Mouse (Mus musculus) limb, embryonic 10.5 days (tissue): Measurements from ENCODE around the gene Noa1. TPM values are rescaled to one million over a fixed set of nuclear protein-coding genes. Genes with fewer than 3 reads are reported as not detected.
A peak's percentile ranks its signal among the peaks of the same experiment; 100 is the strongest.

Source experiments
- DNase-seq: peaks from one replicate; pipeline ENCODE4 v3.0.0-alpha.2; 2017; ENCODE audit warnings: low spot score
- H3K27ac ChIP-seq: fragments of 300-500 bp; sonication (generic); 2 replicates; pipeline ENCODE4 v1.5.1; 2016; ENCODE audit warnings: mild to moderate bottlenecking
- H3K27me3 ChIP-seq: fragments of 300-500 bp; sonication (generic); 2 replicates; pipeline ENCODE4 v1.6.1; 2016; ENCODE audit warnings: low read depth, mild to moderate bottlenecking; ENCODE audit not compliant: poor library complexity, severe bottlenecking
- H3K36me3 ChIP-seq: fragments of 300-500 bp; sonication (generic); 2 replicates; pipeline ENCODE4 v1.6.1; 2016; ENCODE audit warnings: mild to moderate bottlenecking, moderate library complexity
- H3K4me1 ChIP-seq: fragments of 300-500 bp; sonication (generic); 2 replicates; pipeline ENCODE4 v1.6.1; 2016
- H3K4me3 ChIP-seq: fragments of 300-500 bp; sonication (generic); 2 replicates; pipeline ENCODE4 v1.5.1; 2016; ENCODE audit warnings: mild to moderate bottlenecking, moderate library complexity
- H3K9me3 ChIP-seq: fragments of 300-500 bp; sonication (generic); replicated peaks from 2 replicates; pipeline ENCODE4 v1.6.1; 2016; ENCODE audit warnings: mild to moderate bottlenecking
- WGBS: fragments of 180-500 bp; shearing (Covaris S2); methylation state at CpG from one replicate; pipeline ENCODE4 v1.1.7; 2016; 5-methylcytosine and 5-hydroxymethylcytosine counted together
- polyA plus RNA-seq: library from polyadenylated mRNA; unstranded; fragments of >200 nt; fragmentation: Nextera tagmentation; extraction: Ambion mirVana; gene quantifications from 2 replicates; pipeline ENCODE4 v1.2.1, GENCODE M21; 2016

The Noa1 gene
- polyA plus RNA-seq, 1 experiment from 2014 or later, result 36.5 TPM

- Histone ChIP-seq H3K9me3 (no peaks in the 10 kb centered on the region), H3K4me3 (no peak overlapping the region), H3K36me3 (no peaks in the 10 kb centered on the region), H3K27ac (no peak overlapping the region), H3K4me1 (peaks cover 12% of the 10 kb centered on the region), H3K27me3 (no peaks in the 10 kb centered on the region)
- 92% methylated on average over 4 of the region's 4 CpGs for WGBS
- DNase-seq, result no peak
Observed at GRCm38 (mm10) chr5:77261137-77261536, 48.7 kb downstream of the Noa1 start.

- DNase-seq, result no peak
- WGBS, result 56% methylated on average over 6 of the region's 6 CpGs
- Histone ChIP-seq H3K4me1 (peaks cover 12% of the 10 kb centered on the region), H3K27ac (no peak overlapping the region), H3K9me3 (no peaks in the 10 kb centered on the region), H3K4me3 (no peak overlapping the region), H3K36me3 (no peaks in the 10 kb centered on the region), H3K27me3 (no peaks in the 10 kb centered on the region)
Observed at GRCm38 (mm10) chr5:77260141-77260540, 49.7 kb downstream of the Noa1 start.

DNA sequence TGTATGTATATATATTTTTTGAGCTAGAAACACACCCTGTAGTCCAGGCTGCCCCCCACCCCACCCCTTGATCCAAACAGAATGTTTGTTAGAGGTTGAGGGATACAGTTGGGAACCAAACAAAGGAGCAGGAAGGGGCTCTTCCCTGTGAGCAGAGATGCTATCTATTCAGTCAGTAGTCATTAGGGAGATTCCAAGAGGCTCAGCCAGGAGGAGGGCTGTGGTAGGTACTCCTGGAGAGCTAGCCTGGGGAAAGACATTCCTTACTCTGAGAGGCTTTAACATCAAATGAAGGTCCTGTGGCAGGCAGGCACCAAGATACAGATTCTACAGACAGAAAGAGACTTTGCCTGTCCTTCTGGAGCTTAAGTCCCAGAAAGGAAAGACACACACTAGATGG, 50.6 kb downstream of the Noa1 start:
- Histone ChIP-seq H3K27ac (no peak overlapping the region), H3K4me1 (peaks cover 5% of the 10 kb centered on the region), H3K36me3 (no peaks in the 10 kb centered on the region), H3K9me3 (no peaks in the 10 kb centered on the region), H3K27me3 (no peaks in the 10 kb centered on the region), H3K4me3 (no peak overlapping the region)
- no peak for DNase-seq

DNA sequence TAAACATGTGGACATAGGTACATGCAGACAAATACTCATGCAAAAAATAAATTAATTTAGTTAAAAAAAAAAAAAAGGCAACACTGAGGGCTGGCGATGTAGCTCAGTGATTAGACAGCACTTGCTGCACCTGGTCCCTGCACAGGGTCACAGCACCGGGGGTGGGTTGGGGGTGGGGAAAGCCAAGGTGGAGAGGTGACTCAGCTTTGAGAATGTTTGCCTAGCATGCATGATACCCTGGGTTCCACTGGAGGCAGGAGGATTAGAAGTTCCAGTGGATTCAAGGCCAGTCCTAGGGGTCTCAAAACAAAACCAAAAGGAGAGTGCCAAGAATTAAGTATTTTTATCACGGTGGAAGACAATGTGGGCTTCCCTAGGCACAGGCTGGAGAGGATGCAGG, 52.3 kb downstream of the Noa1 start:
- no peak overlapping the region for H3K4me3 ChIP-seq
- no peak overlapping the region for H3K27ac ChIP-seq
- H3K27me3 ChIP-seq, result no peaks in the 10 kb centered on the region
- no peaks in the 10 kb centered on the region for H3K36me3 ChIP-seq
- 85% methylated on average over 3 of the region's 3 CpGs for WGBS
- H3K4me1 ChIP-seq, result peaks cover 3% of the 10 kb centered on the region
- no peaks in the 10 kb centered on the region for H3K9me3 ChIP-seq
- DNase-seq, result no peak

DNA sequence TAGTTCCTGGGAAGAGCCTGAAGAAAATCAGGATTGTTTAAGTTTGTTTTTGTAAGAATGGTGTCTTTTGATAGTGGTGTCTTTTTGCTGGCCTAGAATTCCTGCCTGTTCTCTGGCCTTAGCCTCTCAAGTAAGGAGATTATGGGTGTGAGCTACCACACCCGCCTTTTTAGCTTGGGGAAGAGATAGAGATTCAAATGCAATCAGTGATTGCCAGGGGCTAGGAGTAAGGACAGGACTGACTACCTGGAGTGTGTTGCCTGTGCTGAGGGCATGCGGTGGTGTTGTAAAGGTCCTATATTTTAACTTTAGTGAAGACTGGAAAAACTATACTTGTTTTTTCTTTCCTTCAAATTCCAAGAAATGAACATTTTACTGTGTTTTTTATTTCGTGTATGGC, 55.5 kb downstream of the Noa1 start:
- 0 out of 2 replicates have a peak, but pooled peaks cover 4% of the 10 kb centered on the region for H3K4me1 ChIP-seq
- no peak overlapping the region for H3K4me3 ChIP-seq
- no peaks in the 10 kb centered on the region for H3K36me3 ChIP-seq
- WGBS, result 69% methylated on average over 3 of the region's 3 CpGs
- no peaks in the 10 kb centered on the region for H3K9me3 ChIP-seq
- H3K27me3 ChIP-seq, result no peaks in the 10 kb centered on the region
- no peak for DNase-seq
- H3K27ac ChIP-seq, result no peak overlapping the region

- Histone ChIP-seq H3K27ac (no peak overlapping the region), H3K36me3 (no peaks in the 10 kb centered on the region), H3K9me3 (no peaks in the 10 kb centered on the region), H3K4me3 (no peak overlapping the region), H3K4me1 (0 out of 2 replicates have a peak, but pooled peaks cover 4% of the 10 kb centered on the region), H3K27me3 (no peaks in the 10 kb centered on the region)
- WGBS, result 90% methylated on average over 1 of the region's 1 CpGs
- no peak for DNase-seq
Observed at GRCm38 (mm10) chr5:77253154-77253553, 56.7 kb downstream of the Noa1 start.

DNA sequence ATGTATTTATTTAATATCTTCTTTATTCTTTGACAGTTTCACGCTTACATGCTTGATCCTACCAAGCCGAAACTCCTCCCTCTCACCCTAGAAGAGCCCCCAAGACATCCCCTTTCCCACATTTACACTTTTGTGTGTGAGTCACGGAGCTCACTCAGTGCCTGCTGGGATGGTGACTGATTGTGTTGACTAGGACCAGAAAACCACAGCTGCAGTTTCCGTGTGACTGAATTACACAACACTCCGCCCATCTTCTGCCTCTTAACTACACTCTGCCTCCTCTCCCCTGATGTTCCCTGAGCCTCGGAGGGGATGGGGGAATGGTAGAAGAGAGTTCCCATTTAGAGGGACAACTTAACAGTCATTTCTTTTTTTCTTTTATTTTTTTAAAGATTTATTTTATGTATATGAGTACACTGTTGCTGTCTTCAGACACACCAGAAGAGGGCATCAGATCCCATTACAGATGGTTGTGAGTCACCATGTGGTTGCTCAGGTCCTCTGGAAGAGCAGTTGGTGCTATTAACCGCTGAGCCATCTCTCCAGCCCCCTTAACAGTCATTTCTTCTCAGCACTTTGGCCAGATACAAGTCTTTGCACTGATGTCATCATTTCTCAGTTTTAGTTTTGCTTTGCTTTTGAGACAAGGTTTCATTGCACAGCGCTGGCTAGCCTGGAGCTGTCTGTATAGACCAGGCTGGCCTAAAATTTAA, 57.6 kb downstream of the Noa1 start:
- no peak overlapping the region for H3K27ac ChIP-seq
- H3K4me1 ChIP-seq, result 0 out of 2 replicates have a peak, but pooled peaks cover 4% of the 10 kb centered on the region
- WGBS, result 74% methylated on average over 8 of the region's 8 CpGs

DNA sequence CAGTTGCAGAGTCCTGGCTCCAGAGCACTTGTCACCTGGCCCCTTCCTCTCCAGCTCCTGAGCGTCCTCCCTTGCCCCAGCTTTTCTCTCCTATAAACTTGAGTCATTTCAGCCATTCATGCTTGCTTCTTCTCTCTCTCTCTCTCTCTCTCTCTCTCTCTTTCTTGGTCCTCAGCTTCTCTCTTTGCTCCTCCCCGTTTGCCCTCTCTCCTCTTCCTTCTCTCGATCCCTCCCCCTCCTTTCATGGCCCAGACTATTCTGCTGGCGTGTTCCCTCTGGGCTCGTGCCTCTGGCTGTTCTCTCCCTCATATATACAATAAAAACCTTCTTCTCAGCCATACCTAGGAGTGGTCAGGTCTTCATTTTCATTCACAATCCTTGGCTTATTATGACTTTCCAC, 58.2 kb downstream of the Noa1 start:
- no peaks in the 10 kb centered on the region for H3K27me3 ChIP-seq
- no peak overlapping the region for H3K4me3 ChIP-seq
- H3K27ac ChIP-seq, result no peak overlapping the region
- no peak for DNase-seq
- no peaks in the 10 kb centered on the region for H3K36me3 ChIP-seq
- H3K4me1 ChIP-seq, result 0 out of 2 replicates have a peak, but pooled peaks cover 4% of the 10 kb centered on the region
- no peaks in the 10 kb centered on the region for H3K9me3 ChIP-seq
- 57% methylated on average over 5 of the region's 5 CpGs for WGBS

More for the DNA sequence above, 57.6 kb downstream of the Noa1 start:
- Histone ChIP-seq H3K36me3 (no peaks in the 10 kb centered on the region), H3K27me3 (no peaks in the 10 kb centered on the region), H3K9me3 (no peaks in the 10 kb centered on the region), H3K4me3 (no peak overlapping the region)
- DNase-seq, result no peak

DNA sequence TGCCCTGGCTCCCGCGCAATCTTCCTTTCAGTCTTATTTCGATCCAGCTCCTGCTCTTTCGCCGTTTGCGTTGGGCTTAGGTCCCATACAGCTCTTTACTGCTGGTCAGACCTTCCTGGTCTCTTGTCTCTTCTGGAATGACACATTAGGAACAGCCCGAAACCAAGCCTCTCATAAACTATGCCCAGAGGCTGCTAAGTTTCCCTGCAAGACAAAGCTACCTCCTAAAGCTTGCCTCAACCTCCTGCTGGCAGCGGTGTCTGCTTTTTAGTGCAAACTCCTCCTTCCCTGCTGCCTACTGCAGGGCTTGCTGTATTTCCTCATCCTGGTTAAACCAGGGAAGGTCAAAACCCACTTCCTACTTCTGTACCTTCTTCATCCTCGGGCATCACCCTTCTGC, 59.8 kb downstream of the Noa1 start:
- peaks cover 15% of the 10 kb centered on the region for H3K4me1 ChIP-seq
- DNase-seq, result no peak
- no peaks in the 10 kb centered on the region for H3K36me3 ChIP-seq
- H3K27me3 ChIP-seq, result no peaks in the 10 kb centered on the region
- no peak overlapping the region for H3K27ac ChIP-seq
- no peaks in the 10 kb centered on the region for H3K9me3 ChIP-seq
- 73% methylated on average over 9 of the region's 9 CpGs for WGBS
- H3K4me3 ChIP-seq, result no peak overlapping the region

- DNase-seq, result peak; percentile 53
- no peaks in the 10 kb centered on the region for H3K36me3 ChIP-seq
- H3K27ac ChIP-seq, result peak overlapping the region; percentile 36; the same call in 1 of the 2 replicates
- WGBS, result 33% methylated on average over 26 of the region's 26 CpGs
- H3K4me3 ChIP-seq, result peak overlapping the region; percentile 39
- H3K9me3 ChIP-seq, result no peaks in the 10 kb centered on the region
- H3K4me1 ChIP-seq, result peaks cover 18% of the 10 kb centered on the region
- H3K27me3 ChIP-seq, result no peaks in the 10 kb centered on the region
Observed at GRCm38 (mm10) chr5:77245787-77246671, 63.9 kb downstream of the Noa1 start.

- Histone ChIP-seq H3K27me3 (no peaks in the 10 kb centered on the region), H3K9me3 (no peaks in the 10 kb centered on the region), H3K27ac (peak overlapping the region; percentile 36; the same call in 1 of the 2 replicates), H3K4me1 (peaks cover 18% of the 10 kb centered on the region), H3K4me3 (peak overlapping the region; percentile 39), H3K36me3 (no peaks in the 10 kb centered on the region)
- DNase-seq, result no peak
- 48% methylated on average over 7 of the region's 7 CpGs for WGBS
Observed at GRCm38 (mm10) chr5:77245463-77245786, 64.5 kb downstream of the Noa1 start.

DNA sequence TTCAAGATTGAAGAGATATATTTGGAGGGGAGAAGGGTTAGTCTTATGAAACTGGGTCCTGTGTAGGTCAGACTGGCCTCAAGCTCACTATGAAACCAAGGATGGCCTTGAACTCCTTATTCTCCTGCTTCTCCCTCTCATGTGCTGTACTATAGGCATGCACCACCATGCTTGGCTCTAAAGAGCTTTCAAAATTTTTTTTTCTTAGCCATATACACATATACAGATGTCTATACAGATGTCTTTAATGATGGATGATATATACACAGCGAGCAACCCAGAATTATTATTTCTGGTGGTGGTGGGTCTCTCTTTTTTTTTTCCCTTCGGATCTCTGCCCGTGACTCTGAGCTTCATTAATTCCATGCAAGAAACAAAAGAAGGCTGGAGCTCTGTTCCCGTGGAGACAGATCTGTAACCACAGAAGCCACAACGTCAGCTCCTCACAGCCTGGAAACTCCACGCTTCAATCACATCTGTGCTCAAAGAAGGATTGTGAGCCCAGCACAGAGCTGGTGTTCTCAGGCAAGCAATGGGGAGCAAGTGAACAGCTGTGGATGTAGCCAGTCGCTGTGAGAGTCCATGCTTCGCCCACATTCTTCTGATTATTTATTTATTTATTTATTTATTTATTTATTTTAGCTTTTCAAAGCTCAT, 65.4 kb downstream of the Noa1 start:
- 79% methylated on average over 8 of the region's 8 CpGs for WGBS
- Histone ChIP-seq H3K27me3 (no peaks in the 10 kb centered on the region), H3K4me1 (peaks cover 13% of the 10 kb centered on the region), H3K27ac (no peak overlapping the region), H3K4me3 (no peak overlapping the region), H3K36me3 (no peaks in the 10 kb centered on the region), H3K9me3 (no peaks in the 10 kb centered on the region)
- no peak for DNase-seq
